Comparison of ENCODE assay signal across 21 mouse cellular contexts in genomic region chr10:43537652-43538051, GRCm38 (mm10). TPM values are rescaled to one million over a fixed set of nuclear protein-coding genes. Genes with fewer than 3 reads are reported as not detected.
DNase-seq lines count a peak whose midpoint lies in the region; ATAC-seq and TF ChIP-seq lines count a peak whose summit lies in the region.
"Had no signal": no experiment of that assay in that cellular context is flagged by ENCODE, and none has a peak within 500 bp of the region (broad histone marks: within the 10 kb centered on the region; RNA-seq: fewer than 3 reads in every experiment).

No protein-coding gene starts in this region.

- no peak for TF ChIP-seq EP300 in liver, postnatal 0 days (IDR thresholded peaks at IDR 0.05; ENCODE audit: low read depth)

- no peak for ATAC-seq in intestine, embryonic 16.5 days
- ATAC-seq in intestine, embryonic 15.5 days: no peak
- no peak for ATAC-seq in liver, postnatal 0 days
- ATAC-seq in liver, embryonic 11.5 days (replicated peaks; ENCODE audit: low FRiP score): no peak
- ATAC-seq in kidney, postnatal 0 days (replicated peaks; ENCODE audit: low FRiP score, low read depth): no peak
- ATAC-seq: forebrain, embryonic 15.5 days; hindbrain, postnatal 0 days; Patski had no signal

- 88% methylated on average over 7 of the region's 7 CpGs for WGBS in intestine, embryonic 16.5 days
- 93% methylated on average over 7 of the region's 7 CpGs for WGBS in intestine, embryonic 15.5 days
- 83% methylated on average over 7 of the region's 7 CpGs for WGBS in liver, postnatal 0 days (ENCODE audit: insufficient replicate concordance)
- WGBS in liver, embryonic 11.5 days: 89% methylated on average over 7 of the region's 7 CpGs
- WGBS in kidney, postnatal 0 days: 76% methylated on average over 7 of the region's 7 CpGs

- H3K9me3 ChIP-seq in intestine, embryonic 16.5 days (ENCODE audit: control insufficient read depth, low read length): no peaks in the 10 kb centered on the region
- no peaks in the 10 kb centered on the region for H3K9me3 ChIP-seq in intestine, embryonic 15.5 days
- no peaks in the 10 kb centered on the region for H3K9me3 ChIP-seq in liver, postnatal 0 days (ENCODE audit: low read length)
- no peaks in the 10 kb centered on the region for H3K9me3 ChIP-seq in liver, embryonic 11.5 days (ENCODE audit: control insufficient read depth, low read length)
- H3K9me3 ChIP-seq in kidney, postnatal 0 days (replicated peaks; ENCODE audit: low read length): no peaks in the 10 kb centered on the region
- H3K9me3 ChIP-seq: embryonic facial prominence, embryonic 12.5 days; forebrain, embryonic 15.5 days; limb, embryonic 15.5 days; lung, embryonic 15.5 days had no signal

- no peak for DNase-seq in liver, postnatal 0 days
- DNase-seq in liver, embryonic 11.5 days (ENCODE audit: low spot score): no peak
- DNase-seq in kidney, postnatal 0 days (ENCODE audit: low spot score): peak; percentile 39
- DNase-seq in layer of hippocampus, adult 9-10 months (ENCODE audit: low spot score): no peak
- DNase-seq in adrenal gland, postnatal 25 days: no peak
- DNase-seq: adrenal gland, postnatal 10 days; cerebellum, adult 11 months; cerebellum, postnatal 10 days; gastrocnemius, postnatal 14 days; heart, adult 2 months; lung, postnatal 4 days had no signal

- peaks cover 15% of the 10 kb centered on the region for H3K4me1 ChIP-seq in intestine, embryonic 16.5 days (ENCODE audit: control insufficient read depth, insufficient read depth, low read length)
- peaks cover 11% of the 10 kb centered on the region for H3K4me1 ChIP-seq in intestine, embryonic 15.5 days (replicated peaks)
- H3K4me1 ChIP-seq in liver, postnatal 0 days (ENCODE audit: insufficient read depth): peaks cover 21% of the 10 kb centered on the region
- peaks cover 15% of the 10 kb centered on the region for H3K4me1 ChIP-seq in liver, embryonic 11.5 days (replicated peaks; ENCODE audit: control insufficient read depth, insufficient read depth, low read length)
- peaks cover 8% of the 10 kb centered on the region; the same call in 1 of the 2 replicates for H3K4me1 ChIP-seq in kidney, postnatal 0 days (replicated peaks; ENCODE audit: insufficient read depth, low read length)

- 0 out of 2 replicates have a peak, but pooled peaks cover 3% of the 10 kb centered on the region for H3K36me3 ChIP-seq in intestine, embryonic 16.5 days (ENCODE audit: control insufficient read depth, insufficient read depth, low read length)
- H3K36me3 ChIP-seq in intestine, embryonic 15.5 days: peaks cover 4% of the 10 kb centered on the region; the same call in 1 of the 2 replicates
- H3K36me3 ChIP-seq in liver, postnatal 0 days (replicated peaks; ENCODE audit: insufficient read depth, low read length): peaks cover 10% of the 10 kb centered on the region; the same call in 1 of the 2 replicates
- H3K36me3 ChIP-seq in liver, embryonic 11.5 days (ENCODE audit: control insufficient read depth, insufficient read depth, low read length): peaks cover 3% of the 10 kb centered on the region; the same call in 1 of the 2 replicates
- H3K36me3 ChIP-seq in kidney, postnatal 0 days (ENCODE audit: insufficient read depth, low read length): peaks cover under 1% of the 10 kb centered on the region; the same call in 1 of the 2 replicates

- no peak overlapping the region for H3K9ac ChIP-seq in intestine, embryonic 16.5 days (ENCODE audit: low read depth, low read length)
- no peak overlapping the region for H3K9ac ChIP-seq in intestine, embryonic 15.5 days
- H3K9ac ChIP-seq in liver, postnatal 0 days (replicated peaks): no peak overlapping the region
- H3K9ac ChIP-seq in liver, embryonic 11.5 days (ENCODE audit: low read depth, low read length): no peak overlapping the region
- no peak overlapping the region for H3K9ac ChIP-seq in kidney, postnatal 0 days (ENCODE audit: low read depth, low read length)
- H3K9ac ChIP-seq: embryonic facial prominence, embryonic 12.5 days; forebrain, embryonic 15.5 days; limb, embryonic 15.5 days; lung, embryonic 15.5 days had no signal

- no peak overlapping the region for H3K4me2 ChIP-seq in intestine, embryonic 16.5 days (ENCODE audit: low read depth, low read length)
- no peak overlapping the region for H3K4me2 ChIP-seq in intestine, embryonic 15.5 days (replicated peaks)
- H3K4me2 ChIP-seq in liver, postnatal 0 days (ENCODE audit: low read depth, low read length): no peak overlapping the region
- no peak overlapping the region for H3K4me2 ChIP-seq in liver, embryonic 11.5 days
- H3K4me2 ChIP-seq in kidney, postnatal 0 days (ENCODE audit: low read length): no peak overlapping the region
- H3K4me2 ChIP-seq: embryonic facial prominence, embryonic 12.5 days; forebrain, embryonic 15.5 days; limb, embryonic 15.5 days; lung, embryonic 15.5 days had no signal

- no peaks in the 10 kb centered on the region for H3K27me3 ChIP-seq in intestine, embryonic 16.5 days (replicated peaks; ENCODE audit: control insufficient read depth, insufficient read depth, low read length)
- no peaks in the 10 kb centered on the region for H3K27me3 ChIP-seq in intestine, embryonic 15.5 days (replicated peaks)
- H3K27me3 ChIP-seq in liver, postnatal 0 days (ENCODE audit: insufficient read depth, low read length): no peaks in the 10 kb centered on the region
- H3K27me3 ChIP-seq in liver, embryonic 11.5 days (replicated peaks; ENCODE audit: control insufficient read depth, insufficient read depth, low read length): no peaks in the 10 kb centered on the region
- no peaks in the 10 kb centered on the region for H3K27me3 ChIP-seq in kidney, postnatal 0 days (ENCODE audit: insufficient read depth, low read length)
- H3K27me3 ChIP-seq: embryonic facial prominence, embryonic 12.5 days; forebrain, embryonic 15.5 days; limb, embryonic 15.5 days; lung, embryonic 15.5 days; Patski had no signal

- peak overlapping the region; percentile 3; the same call in 1 of the 2 replicates for H3K27ac ChIP-seq in intestine, embryonic 16.5 days (ENCODE audit: low read length)
- no peak overlapping the region for H3K27ac ChIP-seq in intestine, embryonic 15.5 days
- peak overlapping the region; percentile 44 for H3K27ac ChIP-seq in liver, postnatal 0 days (ENCODE audit: low read depth)
- no peak overlapping the region for H3K27ac ChIP-seq in liver, embryonic 11.5 days (ENCODE audit: low read depth, low read length)
- peak overlapping the region; percentile 48 for H3K27ac ChIP-seq in kidney, postnatal 0 days
- H3K27ac ChIP-seq: embryonic facial prominence, embryonic 12.5 days; forebrain, embryonic 15.5 days; heart, adult 2 months; hindbrain, postnatal 0 days; layer of hippocampus, adult 2 months; limb, embryonic 15.5 days; lung, embryonic 15.5 days; stomach, postnatal 0 days had no signal

- TF ChIP-seq CTCF in liver, postnatal 0 days (IDR thresholded peaks at IDR 0.05; ENCODE audit: low read depth): no peak
- TF ChIP-seq CTCF in kidney, postnatal 0 days (IDR thresholded peaks at IDR 0.05; ENCODE audit: low read depth): no peak

- H3K4me3 ChIP-seq in intestine, embryonic 16.5 days (ENCODE audit: low read length): no peak overlapping the region
- no peak overlapping the region for H3K4me3 ChIP-seq in intestine, embryonic 15.5 days (replicated peaks)
- no peak overlapping the region for H3K4me3 ChIP-seq in liver, postnatal 0 days (ENCODE audit: low read depth, low read length)
- H3K4me3 ChIP-seq in liver, embryonic 11.5 days (ENCODE audit: low read depth, low read length): no peak overlapping the region
- H3K4me3 ChIP-seq in kidney, postnatal 0 days (replicated peaks; ENCODE audit: low read depth, low read length): no peak overlapping the region
- H3K4me3 ChIP-seq: embryonic facial prominence, embryonic 12.5 days; forebrain, embryonic 15.5 days; heart, adult 2 months; layer of hippocampus, adult 2 months; limb, embryonic 15.5 days; lung, embryonic 15.5 days had no signal

RNA-seq across cellular contexts. Expression of gene 1700021F05Rik, which starts 3.1 kb away (rescaled TPM):
- 69.6 and 78.8 TPM in 2 replicates for polyA plus RNA-seq in intestine, embryonic 16.5 days (2015; fragmentation: Nextera tagmentation; extraction: Ambion mirVana)
- 77.0 and 77.4 TPM in 2 replicates for polyA plus RNA-seq in intestine, embryonic 15.5 days (2015; fragmentation: Nextera tagmentation; extraction: Ambion mirVana)
- 31.2 and 32.5 TPM in 2 replicates for polyA plus RNA-seq in liver, postnatal 0 days (2015; fragmentation: Nextera tagmentation; extraction: Ambion mirVana)
- 79.5 and 80.7 TPM in 2 replicates for polyA plus RNA-seq in liver, embryonic 11.5 days (2014; fragmentation: Nextera tagmentation; extraction: Ambion mirVana)
- 84.7 and 85.1 TPM in 2 replicates for polyA plus RNA-seq in kidney, postnatal 0 days (2015; fragmentation: Nextera tagmentation; extraction: Ambion mirVana)
- total RNA-seq in adrenal gland, postnatal 25 days (2021): 74.7 and 90.2 TPM in 2 replicates

RNA-seq across cellular contexts. Expression of gene Gm9803, which starts 13.8 kb away (rescaled TPM):
- 3.8 and 12.6 TPM in 2 replicates for polyA plus RNA-seq in intestine, embryonic 16.5 days (2015; fragmentation: Nextera tagmentation; extraction: Ambion mirVana)
- 11.9 and 12.6 TPM in 2 replicates for polyA plus RNA-seq in intestine, embryonic 15.5 days (2015; fragmentation: Nextera tagmentation; extraction: Ambion mirVana)
- 7.8 and 8.7 TPM in 2 replicates for polyA plus RNA-seq in liver, postnatal 0 days (2015; fragmentation: Nextera tagmentation; extraction: Ambion mirVana)
- 10.3 and 11.6 TPM in 2 replicates for polyA plus RNA-seq in liver, embryonic 11.5 days (2014; fragmentation: Nextera tagmentation; extraction: Ambion mirVana)
- polyA plus RNA-seq in kidney, postnatal 0 days (2015; fragmentation: Nextera tagmentation; extraction: Ambion mirVana): 11.8 and 17.4 TPM in 2 replicates
- 16.5 and 34.2 TPM in 2 replicates for total RNA-seq in adrenal gland, postnatal 25 days (2021)

RNA-seq across cellular contexts. Expression of gene Cd24a, which starts 40.4 kb away (rescaled TPM):
- polyA plus RNA-seq in intestine, embryonic 16.5 days (2015; fragmentation: Nextera tagmentation; extraction: Ambion mirVana): 138 and 165 TPM in 2 replicates
- 189 and 204 TPM in 2 replicates for polyA plus RNA-seq in intestine, embryonic 15.5 days (2015; fragmentation: Nextera tagmentation; extraction: Ambion mirVana)
- polyA plus RNA-seq in liver, postnatal 0 days (2015; fragmentation: Nextera tagmentation; extraction: Ambion mirVana): 449 and 461 TPM in 2 replicates
- 420 and 459 TPM in 2 replicates for polyA plus RNA-seq in liver, embryonic 11.5 days (2014; fragmentation: Nextera tagmentation; extraction: Ambion mirVana)
- 486 and 489 TPM in 2 replicates for polyA plus RNA-seq in kidney, postnatal 0 days (2015; fragmentation: Nextera tagmentation; extraction: Ambion mirVana)
- 24.7 and 26.6 TPM in 2 replicates for total RNA-seq in adrenal gland, postnatal 25 days (2021)

RNA-seq across cellular contexts. Expression of gene Bend3, which starts 59.0 kb away (rescaled TPM):
- 2.1 and 2.2 TPM in 2 replicates for polyA plus RNA-seq in intestine, embryonic 16.5 days (2015; fragmentation: Nextera tagmentation; extraction: Ambion mirVana)
- polyA plus RNA-seq in intestine, embryonic 15.5 days (2015; fragmentation: Nextera tagmentation; extraction: Ambion mirVana): 3.0 and 3.1 TPM in 2 replicates
- 0.51 TPM in 2 replicates for polyA plus RNA-seq in liver, postnatal 0 days (2015; fragmentation: Nextera tagmentation; extraction: Ambion mirVana)
- 7.2 TPM in 2 replicates for polyA plus RNA-seq in liver, embryonic 11.5 days (2014; fragmentation: Nextera tagmentation; extraction: Ambion mirVana)
- polyA plus RNA-seq in kidney, postnatal 0 days (2015; fragmentation: Nextera tagmentation; extraction: Ambion mirVana): 2.8 TPM in 2 replicates
- total RNA-seq in adrenal gland, postnatal 25 days (2021): 5.7 and 8.3 TPM in 2 replicates

Comparison
In these comparisons a context has a peak if more than half of its experiments do, and no peak if none do; other contexts are left out.
1. H3K27ac ChIP-seq: peak in intestine, embryonic 16.5 days (single experiment), liver, postnatal 0 days (single experiment) and kidney, postnatal 0 days (single experiment); none in intestine, embryonic 15.5 days (single experiment) and liver, embryonic 11.5 days (single experiment).